Mouse (Mus musculus) lung, postnatal 0 days (tissue): Measurements from ENCODE around the gene Xrn1.

Experiments
- CTCF ChIP-seq: IDR thresholded peaks from 2 replicates; pipeline ENCODE4 v1.5.1; 2016; ENCODE audit warnings: antibody characterized with exemption, mild to moderate bottlenecking
- EP300 ChIP-seq: IDR thresholded peaks from 2 replicates; pipeline ENCODE4 v1.6.1; 2016; ENCODE audit warnings: antibody characterized with exemption, mild to moderate bottlenecking, control low read depth

DNA sequence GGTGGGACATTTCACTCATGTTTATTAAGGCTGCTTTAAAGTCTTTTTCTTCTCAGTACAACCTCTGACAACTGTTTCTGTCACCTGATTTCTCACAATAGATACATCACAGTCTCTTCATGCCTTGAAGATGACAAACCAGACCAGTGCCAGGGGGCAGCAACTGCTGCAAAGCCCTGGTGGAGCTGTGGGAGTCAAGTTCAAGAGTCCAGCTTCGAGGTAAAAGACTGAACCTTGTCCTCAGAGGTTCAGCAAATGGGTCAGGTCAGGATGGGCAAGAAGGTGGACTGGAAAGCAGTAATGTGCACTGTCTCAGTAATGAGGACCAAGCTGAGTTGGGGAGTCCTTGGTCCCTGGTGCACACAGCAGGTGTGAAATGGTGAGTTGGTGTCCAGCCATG, 139.8 kb downstream of the Xrn1 start:
- TF ChIP-seq CTCF (no peak), EP300 (no peak)
